Mouse (Mus musculus): ENCODE data around the gene Fam136a. TPM values are rescaled to one million over a fixed set of nuclear protein-coding genes. Genes with fewer than 3 reads are reported as not detected.

Gene Fam136a
- polyA plus RNA-seq, 1 experiment: 8.9 TPM

DNA sequence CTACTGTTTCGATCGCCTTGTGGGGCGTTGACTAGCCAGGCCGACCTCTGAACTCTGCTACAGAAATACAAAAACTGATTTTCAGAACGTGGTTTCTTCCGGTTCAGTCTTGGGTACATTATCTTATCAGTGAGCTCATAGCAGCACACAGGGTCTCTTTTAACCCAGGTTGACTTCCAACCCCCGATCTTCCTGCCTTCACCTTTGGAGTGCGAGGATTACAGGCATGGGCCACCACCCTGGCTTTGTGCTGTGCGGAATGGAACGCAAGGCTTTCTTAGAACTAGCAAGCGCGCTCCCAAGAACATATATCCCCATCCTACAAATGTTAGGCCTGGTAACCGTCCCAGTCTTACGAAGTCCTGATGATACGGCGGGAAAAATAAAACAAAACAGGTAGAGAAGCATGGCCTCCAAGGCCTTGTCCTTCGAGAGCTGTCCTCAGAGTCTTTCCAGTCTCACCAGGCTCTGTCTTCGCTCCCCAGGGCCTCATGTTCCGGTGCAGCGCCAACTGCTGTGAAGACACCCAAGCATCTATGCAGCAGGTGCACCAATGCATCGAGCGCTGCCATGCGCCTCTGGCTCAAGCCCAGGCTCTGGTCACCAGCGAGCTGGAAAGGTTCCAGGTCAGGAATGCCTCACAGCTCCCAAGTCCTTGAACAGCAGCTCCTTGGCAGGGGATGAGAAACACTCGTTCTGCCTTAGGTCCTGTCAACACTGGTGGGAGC, 843 bp downstream of the Fam136a start:
- DNase-seq (ENCODE audit: low read depth in 1 of 2, low spot score in 2 of 2): no peak
- H3K27me3 ChIP-seq (ENCODE audit: control insufficient read depth, insufficient read depth, low read length): no peaks in the 10 kb centered on the region
- TF ChIP-seq POLR2A (IDR thresholded peaks at IDR 0.05; ENCODE audit: low read depth, low read length) (no peak), CTCF (IDR thresholded peaks at IDR 0.05; ENCODE audit: extremely low read depth, insufficient read depth, insufficient read length, insufficient replicate concordance) (no peak)
- H3K36me3 ChIP-seq (ENCODE audit: control insufficient read depth, insufficient read depth, low read length): 0 out of 2 replicates have a peak, but pooled peaks cover 1% of the 10 kb centered on the region
- H3K4me3 ChIP-seq (ENCODE audit: extremely low read depth, insufficient read depth, insufficient read length): peak overlapping the region; percentile 67
- peak overlapping the region; percentile 85 for H3K27ac ChIP-seq (ENCODE audit: insufficient read depth, low read length)
- peaks cover 7% of the 10 kb centered on the region; the same call in 1 of the 2 replicates for H3K4me1 ChIP-seq (ENCODE audit: control insufficient read depth, insufficient read depth, insufficient read length)
- WGBS: 49% methylated on average over 25 of the region's 25 CpGs

DNA sequence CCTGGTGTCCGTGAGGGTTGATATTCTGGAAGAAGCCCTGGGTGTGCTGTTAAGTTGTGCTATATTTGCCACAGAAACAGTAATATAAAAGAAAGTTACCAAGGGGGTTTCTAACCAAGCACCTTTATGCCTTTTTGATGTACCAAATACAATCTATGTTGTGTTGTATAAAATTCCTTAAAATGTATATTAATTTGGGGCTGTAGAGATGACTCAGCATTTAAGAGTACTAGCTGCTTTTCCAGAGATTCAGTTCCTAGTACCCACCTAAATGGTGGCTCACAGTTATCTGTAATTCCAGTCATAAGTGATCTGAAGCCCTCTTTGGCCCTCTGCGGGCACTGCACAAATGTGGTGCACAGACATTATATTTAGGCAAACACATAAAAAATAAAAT, 1.4 kb downstream of the Fam136a start:
- Histone ChIP-seq H3K27me3 (ENCODE audit: control insufficient read depth, insufficient read depth, low read length) (no peaks in the 10 kb centered on the region), H3K4me1 (ENCODE audit: control insufficient read depth, insufficient read depth, insufficient read length) (peaks cover 7% of the 10 kb centered on the region; the same call in 1 of the 2 replicates), H3K27ac (ENCODE audit: insufficient read depth, low read length) (no peak overlapping the region), H3K4me3 (ENCODE audit: extremely low read depth, insufficient read depth, insufficient read length) (no peak overlapping the region), H3K36me3 (ENCODE audit: control insufficient read depth, insufficient read depth, low read length) (0 out of 2 replicates have a peak, but pooled peaks cover 1% of the 10 kb centered on the region)
- WGBS: 82% methylated on average over 2 of the region's 2 CpGs
- TF ChIP-seq CTCF (IDR thresholded peaks at IDR 0.05; ENCODE audit: extremely low read depth, insufficient read depth, insufficient read length, insufficient replicate concordance) (no peak), POLR2A (IDR thresholded peaks at IDR 0.05; ENCODE audit: low read depth, low read length) (no peak)
- no peak for DNase-seq (ENCODE audit: low read depth in 1 of 2, low spot score in 2 of 2)

DNA sequence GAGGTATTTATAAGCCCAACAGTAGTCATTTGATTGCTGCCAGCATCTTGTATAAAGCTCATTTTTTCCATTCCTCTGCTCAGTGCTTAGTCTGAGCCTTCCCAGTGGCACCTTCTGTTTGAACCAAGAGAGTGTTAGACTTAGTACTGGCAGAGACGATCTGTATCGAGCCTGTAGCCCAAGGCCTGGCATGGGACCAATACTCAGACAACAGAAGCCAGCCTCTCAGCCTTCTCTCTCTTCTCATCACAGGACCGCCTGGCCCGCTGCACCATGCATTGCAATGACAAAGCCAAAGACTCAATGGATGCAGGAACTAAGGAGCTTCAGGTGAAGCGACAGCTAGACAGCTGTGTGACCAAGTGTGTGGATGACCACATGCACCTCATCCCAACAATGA, 3.0 kb downstream of the Fam136a start:
- Histone ChIP-seq H3K27ac (ENCODE audit: insufficient read depth, low read length) (no peak overlapping the region), H3K27me3 (ENCODE audit: control insufficient read depth, insufficient read depth, low read length) (no peaks in the 10 kb centered on the region)

DNA sequence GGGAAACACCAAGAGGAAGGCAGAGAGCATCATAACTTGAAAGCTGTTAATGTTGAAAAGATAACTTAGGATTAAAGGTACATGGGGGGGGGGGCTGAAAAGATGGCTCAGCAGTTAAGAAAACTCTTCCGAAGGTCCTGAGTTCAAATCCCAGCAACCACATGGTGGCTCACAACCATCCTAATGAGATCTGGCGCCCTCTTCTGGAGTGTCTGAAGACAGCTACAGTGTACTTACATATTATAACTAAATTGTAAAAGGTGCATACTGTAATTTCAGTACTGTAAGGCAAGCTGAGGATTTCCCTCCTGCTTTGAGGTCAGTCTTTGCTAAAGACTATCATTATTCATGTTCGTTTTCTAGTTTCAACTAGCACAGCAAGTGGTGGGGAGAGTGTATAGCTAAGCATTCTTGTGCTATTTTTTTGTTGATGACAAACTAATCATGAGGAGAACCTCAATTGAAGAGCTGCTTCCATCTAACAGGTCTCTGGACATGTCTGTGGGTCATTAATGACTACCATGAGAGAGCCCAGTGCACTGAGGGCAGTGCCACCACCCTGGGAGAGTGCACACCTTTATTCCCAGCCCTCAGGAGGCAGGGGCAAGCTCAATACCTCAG, 4.8 kb downstream of the Fam136a start:
- H3K4me3 ChIP-seq (ENCODE audit: extremely low read depth, insufficient read depth, insufficient read length): no peak overlapping the region
- no peak overlapping the region for H3K27ac ChIP-seq (ENCODE audit: insufficient read depth, low read length)
- 76% methylated on average over 3 of the region's 3 CpGs for WGBS
- H3K4me1 ChIP-seq (ENCODE audit: control insufficient read depth, insufficient read depth, insufficient read length): peaks cover 7% of the 10 kb centered on the region; the same call in 1 of the 2 replicates
- no peaks in the 10 kb centered on the region for H3K27me3 ChIP-seq (ENCODE audit: control insufficient read depth, insufficient read depth, low read length)
- 0 out of 2 replicates have a peak, but pooled peaks cover 1% of the 10 kb centered on the region for H3K36me3 ChIP-seq (ENCODE audit: control insufficient read depth, insufficient read depth, low read length)
- DNase-seq (ENCODE audit: low read depth in 1 of 2, low spot score in 2 of 2): no peak
- TF ChIP-seq CTCF (IDR thresholded peaks at IDR 0.05; ENCODE audit: extremely low read depth, insufficient read depth, insufficient read length, insufficient replicate concordance) (no peak), POLR2A (IDR thresholded peaks at IDR 0.05; ENCODE audit: low read depth, low read length) (no peak)

More for the DNA sequence above, 3.0 kb downstream of the Fam136a start:
- Histone ChIP-seq H3K4me1 (ENCODE audit: control insufficient read depth, insufficient read depth, insufficient read length) (peaks cover 7% of the 10 kb centered on the region; the same call in 1 of the 2 replicates), H3K36me3 (ENCODE audit: control insufficient read depth, insufficient read depth, low read length) (0 out of 2 replicates have a peak, but pooled peaks cover 1% of the 10 kb centered on the region), H3K4me3 (ENCODE audit: extremely low read depth, insufficient read depth, insufficient read length) (no peak overlapping the region)
- no peak for TF ChIP-seq POLR2A (IDR thresholded peaks at IDR 0.05; ENCODE audit: low read depth, low read length)
- no peak for TF ChIP-seq CTCF (IDR thresholded peaks at IDR 0.05; ENCODE audit: extremely low read depth, insufficient read depth, insufficient read length, insufficient replicate concordance)
- WGBS: 93% methylated on average over 5 of the region's 5 CpGs
- DNase-seq (ENCODE audit: low read depth in 1 of 2, low spot score in 2 of 2): no peak

DNA sequence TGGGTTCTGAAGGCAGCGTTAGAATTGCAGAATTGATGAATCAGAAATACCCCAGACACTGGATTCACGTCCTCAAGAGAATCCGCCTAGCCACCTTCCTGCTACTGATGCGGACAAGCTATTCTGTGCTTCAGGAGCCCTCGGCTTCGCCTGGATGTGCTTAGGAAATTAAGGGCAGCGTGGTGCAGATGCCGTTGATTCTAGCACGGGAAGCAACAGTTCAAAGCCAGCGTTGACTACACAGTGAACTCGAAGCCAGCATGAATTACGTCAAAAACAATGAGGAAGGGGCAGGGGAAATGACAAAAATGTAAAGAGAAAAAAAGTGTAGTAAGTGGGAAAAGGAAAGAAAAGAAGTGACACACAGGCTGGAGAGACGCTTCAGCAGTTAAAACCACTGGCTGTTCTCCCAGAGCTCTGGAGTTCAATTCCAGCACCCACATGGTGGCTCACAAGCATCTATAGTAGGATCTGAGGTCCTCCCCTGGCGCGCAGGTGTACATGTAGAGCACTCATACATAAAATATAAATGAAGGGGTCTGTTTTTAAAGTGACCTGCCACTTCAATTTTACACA, 5.4 kb downstream of the Fam136a start, which contains the start of gene Snrpg:
Snrpg (plus strand) TSS at position 541 of the 576 bp plus-strand sequence.
- TF ChIP-seq CTCF (IDR thresholded peaks at IDR 0.05; ENCODE audit: extremely low read depth, insufficient read depth, insufficient read length, insufficient replicate concordance) (no peak), POLR2A (IDR thresholded peaks at IDR 0.05; ENCODE audit: low read depth, low read length) (no peak)
- Histone ChIP-seq H3K4me3 (ENCODE audit: extremely low read depth, insufficient read depth, insufficient read length) (peak within 1 kb of the TSS; percentile 90), H3K27me3 (ENCODE audit: control insufficient read depth, insufficient read depth, low read length) (no peaks in the 10 kb centered on the region), H3K27ac (ENCODE audit: insufficient read depth, low read length) (peak within 1 kb of the TSS; percentile 85), H3K36me3 (ENCODE audit: control insufficient read depth, insufficient read depth, low read length) (0 out of 2 replicates have a peak, but pooled peaks cover 1% of the 10 kb centered on the region), H3K4me1 (ENCODE audit: control insufficient read depth, insufficient read depth, insufficient read length) (peaks cover 7% of the 10 kb centered on the region; the same call in 1 of the 2 replicates)
- DNase-seq (ENCODE audit: low read depth in 1 of 2, low spot score in 2 of 2): no peak
- 18% methylated on average over 15 of the region's 15 CpGs for whole genome bisulfite sequencing

DNA sequence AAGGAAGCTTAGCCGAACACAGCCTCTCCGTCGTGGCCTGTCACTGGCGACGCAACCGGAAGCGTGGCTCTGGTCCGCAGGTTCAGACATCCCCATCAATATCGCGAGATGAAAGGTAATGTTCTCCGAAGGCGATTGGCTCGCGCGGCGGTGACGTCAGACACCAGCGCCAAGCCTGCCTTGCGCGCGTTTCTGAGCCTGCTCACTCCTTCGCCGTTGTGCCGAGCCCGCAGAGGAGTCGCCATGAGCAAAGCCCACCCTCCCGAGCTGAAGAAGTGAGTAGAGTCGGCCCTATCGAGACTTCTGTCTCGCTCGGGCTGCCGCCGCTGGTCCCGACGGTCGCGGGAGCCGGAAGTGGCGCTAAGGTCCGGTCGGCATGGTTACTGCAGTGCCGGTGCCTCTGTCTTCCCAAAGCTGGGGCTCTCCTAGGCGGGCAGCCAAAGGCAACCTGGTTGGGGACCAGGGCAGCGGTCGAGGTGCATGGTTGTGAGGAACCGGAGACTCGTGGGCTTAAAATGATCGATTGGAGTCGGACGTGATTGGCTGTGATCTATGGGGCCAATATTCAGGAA, 6.0 kb downstream of the Fam136a start:
- peak overlapping the region; percentile 90 for H3K4me3 ChIP-seq (ENCODE audit: extremely low read depth, insufficient read depth, insufficient read length)
- no peaks in the 10 kb centered on the region for H3K27me3 ChIP-seq (ENCODE audit: control insufficient read depth, insufficient read depth, low read length)
- H3K36me3 ChIP-seq (ENCODE audit: control insufficient read depth, insufficient read depth, low read length): peaks cover 3% of the 10 kb centered on the region; the same call in 1 of the 2 replicates
- H3K4me1 ChIP-seq (ENCODE audit: control insufficient read depth, insufficient read depth, insufficient read length): peaks cover 4% of the 10 kb centered on the region; the same call in 1 of the 2 replicates
- under 1% methylated on average over 50 of the region's 50 CpGs for WGBS
- DNase-seq (ENCODE audit: low read depth in 1 of 2, low spot score in 2 of 2): peak; percentile 90 to 93
- TF ChIP-seq CTCF (IDR thresholded peaks at IDR 0.05; ENCODE audit: extremely low read depth, insufficient read depth, insufficient read length, insufficient replicate concordance): no peak
- TF ChIP-seq POLR2A (IDR thresholded peaks at IDR 0.05; ENCODE audit: low read depth, low read length): peak; percentile 95
- peak overlapping the region; percentile 85 for H3K27ac ChIP-seq (ENCODE audit: insufficient read depth, low read length)

Measured in spleen, adult 2 months (tissue).